Mouse (Mus musculus): ENCODE data around the gene Mcee. TPM values are rescaled to one million over a fixed set of nuclear protein-coding genes. Genes with fewer than 3 reads are reported as not detected.

Gene Mcee
- polyA plus RNA-seq, 1 experiment from 2014 or later: 74.6 TPM

Other genes starting within 250 kb of the Mcee start
- gene Trpm1, start 238.8 kb upstream of the Mcee start, polyA plus RNA-seq (2014; fragmentation: Nextera tagmentation; extraction: Ambion mirVana): not detected in 2 replicates
- gene Mtmr10, start 105.0 kb upstream of the Mcee start, polyA plus RNA-seq (2014; fragmentation: Nextera tagmentation; extraction: Ambion mirVana): 11.8 and 12.7 TPM in 2 replicates
- 9.4 and 11.7 TPM in 2 replicates for gene Fan1, start 18.5 kb upstream of the Mcee start, polyA plus RNA-seq (2014; fragmentation: Nextera tagmentation; extraction: Ambion mirVana)
- gene Mphosph10, start 339 bp upstream of the Mcee start, polyA plus RNA-seq (2014; fragmentation: Nextera tagmentation; extraction: Ambion mirVana): 34.7 and 40.1 TPM in 2 replicates
- gene Apba2, start 109.1 kb downstream of the Mcee start, polyA plus RNA-seq (2014; fragmentation: Nextera tagmentation; extraction: Ambion mirVana): 7.4 and 7.6 TPM in 2 replicates

Data from stomach, embryonic 14.5 days (tissue).